Mouse (Mus musculus) hindbrain, embryonic 16.5 days (tissue): ENCODE results near the gene Samd4b. TPM values are rescaled to one million over a fixed set of nuclear protein-coding genes. Genes with fewer than 3 reads are reported as not detected.

Experiments
- ATAC-seq: fragments of 200-750 bp; cut with Nextera tagmentation; 2 replicates; pipeline ENCODE4 v1.8.0; 2017; ENCODE audit warnings: moderate TSS enrichment, moderate library complexity
- H3K27ac ChIP-seq: fragments of 300-500 bp; sonication (generic); 2 replicates; pipeline ENCODE4 v1.5.1; 2014; ENCODE audit warnings: low read depth, mild to moderate bottlenecking, control low read depth, low read length, moderate library complexity
- H3K27me3 ChIP-seq: fragments of 300-500 bp; sonication (generic); replicated peaks from 2 replicates; pipeline ENCODE4 v1.6.1; 2014; ENCODE audit warnings: low read length; ENCODE audit not compliant: control insufficient read depth, insufficient read depth
- H3K36me3 ChIP-seq: fragments of 300-500 bp; sonication (generic); 2 replicates; pipeline ENCODE4 v1.6.1; 2014; ENCODE audit warnings: mild to moderate bottlenecking, low read length, moderate library complexity, mixed read lengths; ENCODE audit not compliant: control insufficient read depth, insufficient read depth
- H3K4me1 ChIP-seq: fragments of 300-500 bp; sonication (generic); 2 replicates; pipeline ENCODE4 v1.6.1; 2014; ENCODE audit warnings: low read depth, low read length; ENCODE audit not compliant: control insufficient read depth, insufficient read depth
- H3K4me2 ChIP-seq: fragments of 300-500 bp; sonication (generic); 2 replicates; pipeline ENCODE4 v1.6.1; 2014; ENCODE audit warnings: mild to moderate bottlenecking, low read length, control low read depth, moderate library complexity
- H3K4me3 ChIP-seq: fragments of 300-500 bp; sonication (generic); 2 replicates; pipeline ENCODE4 v1.5.1; 2014; ENCODE audit warnings: mild to moderate bottlenecking, low read length, control low read depth, moderate library complexity
- H3K9ac ChIP-seq: fragments of 300-500 bp; sonication (generic); 2 replicates; pipeline ENCODE4 v1.6.1; 2014; ENCODE audit warnings: low read depth, mild to moderate bottlenecking, control low read depth, low read length, moderate library complexity
- H3K9me3 ChIP-seq: fragments of 300-500 bp; sonication (generic); 2 replicates; pipeline ENCODE4 v1.6.1; 2014; ENCODE audit warnings: mild to moderate bottlenecking, low read length, moderate library complexity; ENCODE audit not compliant: control insufficient read depth
- WGBS: fragments of 180-500 bp; shearing (Covaris S2); extraction: QIAGEN DNeasy Blood & Tissue Kit; methylation state at CpG from one replicate; pipeline ENCODE4 v1.1.7; 2014; 5-methylcytosine and 5-hydroxymethylcytosine counted together
- polyA plus RNA-seq: library from polyadenylated mRNA; unstranded; fragments of >200 nt; fragmentation: Nextera tagmentation; extraction: Ambion mirVana; gene quantifications from 2 replicates; pipeline ENCODE4 v1.2.1, GENCODE M21; 2015

The Samd4b gene
- polyA plus RNA-seq, 1 experiment from 2014 or later: 11.1 TPM

DNA sequence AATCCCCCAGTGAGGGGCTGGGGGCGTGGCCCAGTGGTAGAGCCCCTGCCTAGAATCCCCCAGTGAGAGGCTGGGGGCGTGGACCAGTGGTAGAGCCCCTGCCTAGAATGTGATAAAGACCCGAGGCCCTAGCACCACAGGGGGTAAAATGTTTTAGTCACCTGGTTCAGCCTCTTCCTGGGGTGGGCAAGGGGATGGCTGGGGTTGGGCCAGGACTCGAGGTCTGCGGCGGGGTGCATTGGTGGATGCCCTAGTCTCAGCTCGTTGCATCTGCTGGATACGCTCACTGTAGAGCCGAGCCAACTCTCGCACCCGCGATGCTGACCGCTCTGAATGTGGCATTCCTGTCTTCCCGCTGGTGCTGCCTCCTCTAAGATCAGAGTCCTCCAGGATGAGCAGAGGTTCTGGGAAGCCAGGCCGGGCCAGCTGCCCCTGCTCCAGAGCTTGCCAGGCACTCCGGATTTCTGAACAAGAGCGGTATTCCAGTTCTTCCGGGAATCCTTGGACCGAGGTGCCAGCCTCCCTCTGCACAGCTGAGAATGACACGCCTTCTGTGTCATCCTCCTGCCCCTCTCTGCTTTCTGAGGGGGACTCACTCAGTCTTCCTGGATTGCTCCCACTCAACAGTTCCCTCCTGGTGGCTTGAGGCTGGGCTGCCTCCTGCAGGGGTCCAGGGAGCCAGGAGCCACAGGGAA lies 236.2 kb downstream of the Samd4b start:
- Histone ChIP-seq H3K4me1 (0 out of 2 replicates have a peak, but pooled peaks cover 4% of the 10 kb centered on the region), H3K4me2 (no peak overlapping the region), H3K36me3 (peaks cover 11% of the 10 kb centered on the region; the same call in 1 of the 2 replicates), H3K9me3 (no peaks in the 10 kb centered on the region), H3K4me3 (no peak overlapping the region), H3K27me3 (no peaks in the 10 kb centered on the region), H3K27ac (no peak overlapping the region), H3K9ac (no peak overlapping the region)
- ATAC-seq: no peak
- 95% methylated on average over 19 of the region's 20 CpGs for WGBS

DNA sequence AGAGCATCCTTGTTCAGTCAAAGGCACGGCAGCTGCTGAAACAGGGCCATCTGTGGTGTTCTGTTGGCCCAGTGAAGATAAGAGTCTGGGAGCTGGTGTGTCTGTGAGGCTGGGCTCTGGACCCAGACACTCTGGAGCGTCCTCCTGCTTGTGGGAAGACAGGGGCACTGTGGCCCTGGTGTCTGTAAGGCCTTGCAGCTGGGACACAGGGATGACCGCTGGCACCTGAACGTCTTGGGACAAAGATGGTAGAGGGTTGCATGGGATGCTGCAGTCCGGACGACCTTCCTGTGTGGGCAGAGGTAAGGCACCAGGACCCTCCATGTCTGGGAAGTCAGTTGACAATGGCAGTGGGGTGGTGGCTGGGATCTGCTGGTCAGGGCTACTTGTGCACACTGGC lies 237.7 kb downstream of the Samd4b start:
- Histone ChIP-seq H3K4me3 (no peak overlapping the region), H3K9ac (no peak overlapping the region), H3K4me2 (no peak overlapping the region), H3K4me1 (0 out of 2 replicates have a peak, but pooled peaks cover 5% of the 10 kb centered on the region), H3K9me3 (no peaks in the 10 kb centered on the region), H3K27me3 (no peaks in the 10 kb centered on the region), H3K36me3 (peaks cover 11% of the 10 kb centered on the region; the same call in 1 of the 2 replicates), H3K27ac (no peak overlapping the region)
- no peak for ATAC-seq
- WGBS: 95% methylated on average over 6 of the region's 6 CpGs

DNA sequence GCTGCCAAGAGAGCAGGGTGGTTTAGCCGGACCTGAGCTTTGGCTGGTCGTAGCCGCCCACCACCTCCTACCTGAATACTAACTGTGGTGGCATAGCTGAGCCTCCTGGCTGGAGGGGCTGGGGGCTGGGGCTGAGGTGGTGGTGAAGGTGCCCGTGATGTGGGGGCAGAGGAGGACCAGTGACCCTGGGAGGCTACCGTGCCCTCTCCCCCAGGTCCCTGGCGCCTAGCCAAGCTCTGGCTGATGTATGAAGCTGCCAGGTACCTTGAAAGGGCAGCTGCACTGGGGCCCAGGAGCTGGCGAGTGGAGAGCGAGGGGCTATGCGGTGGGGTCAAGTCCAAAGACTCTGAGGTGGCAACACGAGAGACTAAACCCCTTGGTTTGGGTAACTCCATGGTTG lies 238.1 kb downstream of the Samd4b start:
- no peaks in the 10 kb centered on the region for H3K27me3 ChIP-seq
- no peak overlapping the region for H3K9ac ChIP-seq
- no peak overlapping the region for H3K4me2 ChIP-seq
- peaks cover 11% of the 10 kb centered on the region; the same call in 1 of the 2 replicates for H3K36me3 ChIP-seq
- ATAC-seq: no peak
- no peak overlapping the region for H3K27ac ChIP-seq
- H3K4me1 ChIP-seq: 0 out of 2 replicates have a peak, but pooled peaks cover 5% of the 10 kb centered on the region
- H3K9me3 ChIP-seq: no peaks in the 10 kb centered on the region
- WGBS: 87% methylated on average over 10 of the region's 10 CpGs
- no peak overlapping the region for H3K4me3 ChIP-seq

DNA sequence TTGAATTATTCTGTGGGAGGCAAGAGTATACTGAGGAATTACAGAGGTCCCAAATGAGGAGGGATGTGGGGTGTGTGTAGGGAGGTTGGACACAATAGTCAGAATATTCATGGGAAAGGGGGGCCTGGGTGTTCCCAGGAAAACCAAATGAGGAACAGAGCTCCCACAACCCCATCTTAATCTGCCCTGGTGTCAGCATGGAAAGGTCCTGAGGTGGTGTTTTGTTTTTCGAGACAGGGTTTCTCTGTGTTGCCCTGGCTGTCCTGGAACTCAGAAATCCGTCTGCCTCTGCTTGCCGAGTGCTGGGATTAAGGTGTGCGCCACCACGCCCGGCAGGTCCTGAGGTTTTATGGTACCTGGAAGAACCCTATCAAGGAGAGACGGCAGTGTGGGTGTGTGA lies 239.5 kb downstream of the Samd4b start:
- H3K9ac ChIP-seq: no peak overlapping the region
- H3K4me2 ChIP-seq: no peak overlapping the region
- H3K27ac ChIP-seq: no peak overlapping the region
- no peaks in the 10 kb centered on the region for H3K9me3 ChIP-seq
- 71% methylated on average over 7 of the region's 7 CpGs for WGBS
- H3K4me3 ChIP-seq: no peak overlapping the region
- 0 out of 2 replicates have a peak, but pooled peaks cover 5% of the 10 kb centered on the region for H3K4me1 ChIP-seq
- no peak for ATAC-seq
- H3K27me3 ChIP-seq: no peaks in the 10 kb centered on the region
- H3K36me3 ChIP-seq: peaks cover 18% of the 10 kb centered on the region

DNA sequence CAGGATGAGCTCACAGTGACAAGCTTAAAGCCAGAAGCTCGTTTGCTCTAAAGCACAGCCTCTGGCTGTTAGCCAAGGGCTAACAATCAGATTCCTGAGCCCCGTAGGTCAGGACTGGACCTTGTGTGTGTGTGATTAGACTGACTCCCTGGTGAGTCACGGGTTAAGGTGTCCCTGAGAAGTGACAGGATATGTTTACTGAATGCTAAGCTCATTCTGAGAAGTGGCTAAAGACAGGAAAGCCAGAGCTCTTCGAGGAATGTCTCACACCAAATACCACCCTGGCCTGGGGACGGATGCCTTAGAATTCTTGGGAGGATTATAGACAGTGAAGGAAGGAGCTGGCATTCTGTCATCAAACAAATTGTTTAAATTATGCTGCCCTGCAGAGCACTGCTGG lies 240.0 kb downstream of the Samd4b start:
- Histone ChIP-seq H3K4me2 (no peak overlapping the region), H3K9me3 (no peaks in the 10 kb centered on the region), H3K4me1 (0 out of 2 replicates have a peak, but pooled peaks cover 5% of the 10 kb centered on the region), H3K27ac (peak overlapping the region; percentile 21), H3K27me3 (no peaks in the 10 kb centered on the region), H3K36me3 (peaks cover 22% of the 10 kb centered on the region), H3K4me3 (no peak overlapping the region), H3K9ac (no peak overlapping the region)
- 12% methylated on average over 5 of the region's 5 CpGs for WGBS
- ATAC-seq: no peak

DNA sequence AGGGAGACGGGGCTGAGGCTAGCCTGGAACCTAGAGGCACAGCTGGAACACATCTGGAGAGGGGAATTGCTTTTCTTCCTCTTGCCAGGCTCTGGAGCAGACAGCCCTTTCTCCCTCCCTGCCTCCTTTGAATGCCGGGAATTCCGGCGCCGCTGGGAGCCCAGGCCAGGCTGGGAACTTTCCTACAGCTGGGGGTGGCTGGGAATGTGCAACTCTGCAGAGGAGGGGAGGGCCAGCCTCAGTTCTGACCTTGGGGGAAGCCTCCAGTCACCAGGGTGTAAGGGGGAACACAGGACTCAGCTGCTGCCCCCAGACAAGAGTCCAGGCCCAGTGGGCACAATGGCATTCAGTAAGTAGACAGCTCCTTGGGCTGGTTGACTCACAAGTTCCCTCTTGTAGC lies 241.0 kb downstream of the Samd4b start:
- no peak overlapping the region for H3K4me3 ChIP-seq
- H3K36me3 ChIP-seq: peaks cover 24% of the 10 kb centered on the region
- no peak overlapping the region for H3K4me2 ChIP-seq
- no peak for ATAC-seq
- WGBS: 2% methylated on average over 5 of the region's 5 CpGs
- peak overlapping the region; percentile 48; the same call in 1 of the 2 replicates for H3K27ac ChIP-seq
- no peaks in the 10 kb centered on the region for H3K27me3 ChIP-seq
- peaks cover 7% of the 10 kb centered on the region; the same call in 1 of the 2 replicates for H3K4me1 ChIP-seq
- no peak overlapping the region for H3K9ac ChIP-seq
- H3K9me3 ChIP-seq: no peaks in the 10 kb centered on the region

DNA sequence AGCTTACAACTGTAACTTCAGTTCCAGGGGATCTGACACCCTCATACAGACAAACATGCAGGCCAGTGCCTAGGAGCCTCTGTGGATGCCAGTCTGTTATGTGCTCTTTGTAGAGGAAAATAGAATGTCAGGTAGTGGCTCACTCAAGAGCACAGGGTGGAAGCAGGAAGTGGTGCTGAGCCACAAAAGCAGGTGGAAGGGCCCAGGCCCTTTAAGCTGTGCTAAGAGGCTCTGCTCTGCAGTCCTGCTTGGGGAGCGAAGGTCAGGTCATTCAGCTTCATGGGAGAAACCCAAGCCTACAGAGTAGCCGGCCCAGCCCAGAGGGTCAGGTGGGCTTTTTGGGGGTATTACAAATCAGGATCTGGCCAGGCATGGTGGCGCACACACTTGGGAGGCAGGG lies 242.7 kb downstream of the Samd4b start:
- ATAC-seq: no peak
- 88% methylated on average over 3 of the region's 3 CpGs for WGBS
- no peaks in the 10 kb centered on the region for H3K27me3 ChIP-seq

DNA sequence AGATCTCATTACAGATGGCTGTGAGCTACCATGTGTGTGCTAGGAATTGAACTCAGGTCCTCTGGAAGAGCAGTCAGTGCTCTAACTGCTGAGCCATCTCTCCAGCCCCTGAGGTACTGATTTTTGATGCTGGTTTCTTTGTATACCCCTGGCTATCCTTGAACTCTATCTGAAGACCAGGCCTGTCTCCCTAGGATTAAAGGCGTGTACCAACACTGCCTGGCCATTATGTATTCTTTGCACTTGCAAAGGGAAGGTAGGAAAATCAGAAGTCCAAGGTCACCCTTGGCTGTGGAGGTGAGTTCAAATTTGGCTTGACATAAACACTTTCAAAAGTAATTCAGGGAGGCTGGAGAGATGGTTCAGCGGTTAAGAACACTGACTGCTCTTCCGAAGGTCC lies 243.3 kb downstream of the Samd4b start:
- H3K9me3 ChIP-seq: no peaks in the 10 kb centered on the region
- H3K36me3 ChIP-seq: peaks cover 22% of the 10 kb centered on the region
- WGBS: 95% methylated on average over 3 of the region's 3 CpGs
- peaks cover 17% of the 10 kb centered on the region for H3K4me1 ChIP-seq
- no peak for ATAC-seq
- H3K9ac ChIP-seq: no peak overlapping the region
- no peak overlapping the region for H3K4me3 ChIP-seq
- H3K27me3 ChIP-seq: no peaks in the 10 kb centered on the region
- no peak overlapping the region for H3K4me2 ChIP-seq
- no peak overlapping the region for H3K27ac ChIP-seq

More for the DNA sequence above, 242.7 kb downstream of the Samd4b start:
- peaks cover 22% of the 10 kb centered on the region for H3K36me3 ChIP-seq
- H3K9ac ChIP-seq: no peak overlapping the region
- H3K4me1 ChIP-seq: peaks cover 14% of the 10 kb centered on the region
- H3K4me2 ChIP-seq: no peak overlapping the region
- H3K4me3 ChIP-seq: no peak overlapping the region
- no peak overlapping the region for H3K27ac ChIP-seq
- H3K9me3 ChIP-seq: no peaks in the 10 kb centered on the region

DNA sequence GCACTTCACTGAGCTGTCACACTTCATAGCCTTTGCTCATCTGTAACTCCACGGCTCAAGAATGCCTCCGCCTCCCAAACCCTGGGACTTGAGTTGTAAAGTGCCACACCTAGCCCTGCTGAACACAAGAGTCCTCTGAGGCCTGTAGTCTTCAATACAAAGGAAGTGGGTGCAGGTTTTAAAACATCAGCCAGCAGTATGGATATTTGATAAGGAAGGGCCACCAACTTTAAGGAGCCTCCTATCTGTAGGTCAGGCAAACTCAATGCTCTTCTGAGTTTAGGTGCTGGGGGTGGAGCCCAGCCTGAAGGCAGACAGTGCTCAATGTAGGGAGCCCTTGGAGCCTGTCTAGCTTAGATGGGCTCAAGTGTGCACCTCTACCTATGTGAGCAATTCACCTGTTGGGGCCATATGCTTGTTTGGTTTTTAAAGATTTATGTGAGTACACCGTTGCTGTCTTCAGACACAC lies 243.8 kb downstream of the Samd4b start:
- Histone ChIP-seq H3K4me3 (no peak overlapping the region), H3K27me3 (no peaks in the 10 kb centered on the region), H3K36me3 (peaks cover 22% of the 10 kb centered on the region), H3K9me3 (no peaks in the 10 kb centered on the region), H3K4me1 (peaks cover 17% of the 10 kb centered on the region), H3K4me2 (no peak overlapping the region), H3K27ac (no peak overlapping the region), H3K9ac (no peak overlapping the region)
- WGBS: 92% methylated on average over 3 of the region's 3 CpGs
- ATAC-seq: no peak
